Mouse (Mus musculus) lung, embryonic 15.5 days (tissue): ENCODE data around the gene Col5a3. TPM values are rescaled to one million over a fixed set of nuclear protein-coding genes. Genes with fewer than 3 reads are reported as not detected.

Experiments used
- ATAC-seq: fragments of 200-750 bp; cut with Nextera tagmentation; 2 replicates; pipeline ENCODE4 v1.8.0; 2017; ENCODE audit warnings: moderate number of reproducible peaks, borderline replicate concordance; ENCODE audit not compliant: low FRiP score, low TSS enrichment; ENCODE audit errors: extremely low read depth
- H3K27ac ChIP-seq: fragments of 300-500 bp; sonication (generic); 2 replicates; pipeline ENCODE4 v1.5.1; 2015; ENCODE audit warnings: moderate library complexity, mild to moderate bottlenecking, inconsistent platforms
- H3K27me3 ChIP-seq: fragments of 300-500 bp; sonication (generic); 2 replicates; pipeline ENCODE4 v1.6.1; 2015; ENCODE audit warnings: inconsistent platforms
- H3K36me3 ChIP-seq: fragments of 300-500 bp; sonication (generic); 2 replicates; pipeline ENCODE4 v1.6.1; 2015; ENCODE audit warnings: inconsistent platforms
- H3K4me1 ChIP-seq: fragments of 300-500 bp; sonication (generic); 2 replicates; pipeline ENCODE4 v1.6.1; 2015; ENCODE audit warnings: inconsistent platforms
- H3K4me2 ChIP-seq: fragments of 300-500 bp; sonication (generic); 2 replicates; pipeline ENCODE4 v1.6.1; 2015; ENCODE audit warnings: inconsistent platforms, mild to moderate bottlenecking, moderate library complexity
- H3K4me3 ChIP-seq: fragments of 300-500 bp; sonication (generic); 2 replicates; pipeline ENCODE4 v1.5.1; 2015; ENCODE audit warnings: mild to moderate bottlenecking, inconsistent platforms
- H3K9ac ChIP-seq: fragments of 300-500 bp; sonication (generic); 2 replicates; pipeline ENCODE4 v1.6.1; 2015; ENCODE audit warnings: inconsistent platforms
- H3K9me3 ChIP-seq: fragments of 300-500 bp; sonication (generic); 2 replicates; pipeline ENCODE4 v1.6.1; 2016; ENCODE audit warnings: inconsistent platforms
- WGBS: fragments of 180-500 bp; shearing (Covaris S2); methylation state at CpG from one replicate; pipeline ENCODE4 v1.1.7; 2015; 5-methylcytosine and 5-hydroxymethylcytosine counted together
- polyA plus RNA-seq: library from polyadenylated mRNA; unstranded; fragments of >200 nt; fragmentation: Nextera tagmentation; extraction: Ambion mirVana; gene quantifications from 2 replicates; pipeline ENCODE4 v1.2.1, GENCODE M21; 2015

Gene Col5a3
- polyA plus RNA-seq, 1 experiment from 2014 or later, result 1.4 TPM

GRCm38 (mm10) chr9:20743946-20744738, 70.7 kb downstream of the Col5a3 start:
- Histone ChIP-seq H3K4me3 (no peak overlapping the region), H3K4me1 (peaks cover 14% of the 10 kb centered on the region), H3K27me3 (peaks cover 61% of the 10 kb centered on the region), H3K36me3 (no peaks in the 10 kb centered on the region), H3K9ac (no peak overlapping the region), H3K4me2 (no peak overlapping the region), H3K9me3 (no peaks in the 10 kb centered on the region), H3K27ac (no peak overlapping the region)
- ATAC-seq, result no peak
- WGBS, result 15% methylated on average over 22 of the region's 22 CpGs

- ATAC-seq, result peak; percentile 60; the same call in 1 of the 2 replicates
- 2% methylated on average over 12 of the region's 12 CpGs for WGBS
- Histone ChIP-seq H3K36me3 (no peaks in the 10 kb centered on the region), H3K4me1 (peaks cover 7% of the 10 kb centered on the region), H3K4me2 (peak overlapping the region; percentile 43), H3K9me3 (no peaks in the 10 kb centered on the region), H3K27me3 (peaks cover 34% of the 10 kb centered on the region), H3K9ac (no peak overlapping the region), H3K4me3 (no peak overlapping the region), H3K27ac (no peak overlapping the region)
Observed at GRCm38 (mm10) chr9:20740407-20740806, 74.5 kb downstream of the Col5a3 start.

GRCm38 (mm10) chr9:20738251-20738999, 76.4 kb downstream of the Col5a3 start:
- Histone ChIP-seq H3K9me3 (no peaks in the 10 kb centered on the region), H3K4me1 (peaks cover 7% of the 10 kb centered on the region), H3K4me2 (no peak overlapping the region), H3K36me3 (no peaks in the 10 kb centered on the region), H3K4me3 (no peak overlapping the region), H3K9ac (no peak overlapping the region), H3K27ac (no peak overlapping the region), H3K27me3 (peaks cover 14% of the 10 kb centered on the region)
- no peak for ATAC-seq
- WGBS, result 39% methylated on average over 8 of the region's 8 CpGs

- H3K27ac ChIP-seq, result no peak overlapping the region
- no peaks in the 10 kb centered on the region for H3K9me3 ChIP-seq
- 85% methylated on average over 2 of the region's 2 CpGs for WGBS
- no peaks in the 10 kb centered on the region for H3K36me3 ChIP-seq
- no peak overlapping the region for H3K4me3 ChIP-seq
- no peak overlapping the region for H3K9ac ChIP-seq
- no peak overlapping the region for H3K4me2 ChIP-seq
- H3K27me3 ChIP-seq, result peaks cover 4% of the 10 kb centered on the region
- H3K4me1 ChIP-seq, result peaks cover 7% of the 10 kb centered on the region
- ATAC-seq, result no peak
Observed at GRCm38 (mm10) chr9:20737227-20737626, 77.6 kb downstream of the Col5a3 start.

- WGBS, result 56% methylated on average over 3 of the region's 3 CpGs
- Histone ChIP-seq H3K9me3 (no peaks in the 10 kb centered on the region), H3K4me1 (no peaks in the 10 kb centered on the region), H3K27ac (no peak overlapping the region), H3K4me2 (no peak overlapping the region), H3K9ac (no peak overlapping the region), H3K27me3 (peaks cover 10% of the 10 kb centered on the region), H3K4me3 (no peak overlapping the region), H3K36me3 (no peaks in the 10 kb centered on the region)
- ATAC-seq, result no peak
Observed at GRCm38 (mm10) chr9:20734692-20735091, 80.2 kb downstream of the Col5a3 start.

- Histone ChIP-seq H3K4me3 (no peak overlapping the region), H3K9me3 (no peaks in the 10 kb centered on the region), H3K4me1 (peaks cover 9% of the 10 kb centered on the region), H3K27me3 (peaks cover 38% of the 10 kb centered on the region), H3K4me2 (no peak overlapping the region), H3K36me3 (no peaks in the 10 kb centered on the region), H3K27ac (no peak overlapping the region), H3K9ac (no peak overlapping the region)
- WGBS, result 50% methylated on average over 4 of the region's 4 CpGs
- ATAC-seq, result no peak
Observed at GRCm38 (mm10) chr9:20731797-20732196, 83.1 kb downstream of the Col5a3 start.

GRCm38 (mm10) chr9:20729451-20729850, 85.4 kb downstream of the Col5a3 start:
- no peak overlapping the region for H3K4me2 ChIP-seq
- ATAC-seq, result no peak
- H3K9ac ChIP-seq, result no peak overlapping the region
- no peak overlapping the region for H3K4me3 ChIP-seq
- 30% methylated on average over 6 of the region's 6 CpGs for WGBS
- peaks cover 61% of the 10 kb centered on the region for H3K27me3 ChIP-seq
- no peaks in the 10 kb centered on the region for H3K36me3 ChIP-seq
- no peaks in the 10 kb centered on the region for H3K9me3 ChIP-seq
- H3K27ac ChIP-seq, result no peak overlapping the region
- H3K4me1 ChIP-seq, result peaks cover 17% of the 10 kb centered on the region

- Histone ChIP-seq H3K27ac (no peak overlapping the region), H3K9me3 (no peaks in the 10 kb centered on the region), H3K4me1 (peaks cover 17% of the 10 kb centered on the region), H3K4me2 (peak overlapping the region; percentile 97), H3K27me3 (peaks cover 69% of the 10 kb centered on the region), H3K9ac (no peak overlapping the region), H3K36me3 (no peaks in the 10 kb centered on the region), H3K4me3 (peak overlapping the region; percentile 48)
- ATAC-seq, result peak; percentile 36; the same call in 1 of the 2 replicates
- WGBS, result 1% methylated on average over 40 of the region's 46 CpGs
Observed at GRCm38 (mm10) chr9:20727601-20728113, 87.2 kb downstream of the Col5a3 start.

GRCm38 (mm10) chr9:20726859-20727600, 87.8 kb downstream of the Col5a3 start:
- Histone ChIP-seq H3K4me2 (peak overlapping the region; percentile 97), H3K4me1 (peaks cover 17% of the 10 kb centered on the region), H3K9me3 (no peaks in the 10 kb centered on the region), H3K27me3 (peaks cover 69% of the 10 kb centered on the region), H3K9ac (peak overlapping the region; percentile 29), H3K36me3 (no peaks in the 10 kb centered on the region), H3K27ac (no peak overlapping the region), H3K4me3 (peak overlapping the region; percentile 48)
- under 1% methylated on average over 41 of the region's 54 CpGs for WGBS
- ATAC-seq, result no peak

GRCm38 (mm10) chr9:20726134-20726858, 88.6 kb downstream of the Col5a3 start:
- Histone ChIP-seq H3K9me3 (no peaks in the 10 kb centered on the region), H3K27ac (no peak overlapping the region), H3K36me3 (no peaks in the 10 kb centered on the region), H3K4me1 (peaks cover 21% of the 10 kb centered on the region), H3K27me3 (peaks cover 69% of the 10 kb centered on the region), H3K4me3 (peak overlapping the region; percentile 48), H3K4me2 (peak overlapping the region; percentile 97), H3K9ac (peak overlapping the region; percentile 29)
- no peak for ATAC-seq
- WGBS, result 1% methylated on average over 42 of the region's 42 CpGs

GRCm38 (mm10) chr9:20721582-20721981, 93.3 kb downstream of the Col5a3 start:
- WGBS, result 49% methylated on average over 2 of the region's 2 CpGs
- Histone ChIP-seq H3K9me3 (no peaks in the 10 kb centered on the region), H3K4me3 (no peak overlapping the region), H3K4me2 (no peak overlapping the region), H3K4me1 (peaks cover 10% of the 10 kb centered on the region), H3K36me3 (no peaks in the 10 kb centered on the region), H3K9ac (no peak overlapping the region), H3K27me3 (peaks cover 29% of the 10 kb centered on the region), H3K27ac (no peak overlapping the region)
- 0 out of 2 replicates have a peak, but pooled peaks have one; percentile 47 for ATAC-seq
